Mouse (Mus musculus): Measurements from ENCODE around the gene Slc38a10.
A peak's percentile ranks its signal among the peaks of the same experiment; 100 is the strongest.

Slc38a10 gene

GRCm38 (mm10) chr11:120136796-120137624 lies 14.1 kb downstream of the Slc38a10 start:
- no peak for DNase-seq

GRCm38 (mm10) chr11:120136195-120136594 lies 15.0 kb downstream of the Slc38a10 start:
- no peak for DNase-seq

- DNase-seq, result no peak
Measured at GRCm38 (mm10) chr11:120134847-120135530, 16.2 kb downstream of the Slc38a10 start.

GRCm38 (mm10) chr11:120134148-120134547 lies 17.0 kb downstream of the Slc38a10 start:
- DNase-seq, result no peak

- DNase-seq, result no peak
Measured at GRCm38 (mm10) chr11:120129281-120129680, 21.9 kb downstream of the Slc38a10 start.

GRCm38 (mm10) chr11:120126845-120127244 lies 24.3 kb downstream of the Slc38a10 start:
- DNase-seq, result no peak

- DNase-seq, result no peak
Measured at GRCm38 (mm10) chr11:120122126-120122525, 29.0 kb downstream of the Slc38a10 start.

GRCm38 (mm10) chr11:120120642-120121420 lies 30.3 kb downstream of the Slc38a10 start:
- peak; percentile 73 for DNase-seq

- DNase-seq, result no peak
Measured at GRCm38 (mm10) chr11:120119936-120120541, 31.1 kb downstream of the Slc38a10 start.

- no peak for DNase-seq
Measured at GRCm38 (mm10) chr11:120119108-120119507, 32.0 kb downstream of the Slc38a10 start.

- DNase-seq, result no peak
Measured at GRCm38 (mm10) chr11:120117626-120118025, 33.5 kb downstream of the Slc38a10 start.

GRCm38 (mm10) chr11:120114488-120115215 lies 36.5 kb downstream of the Slc38a10 start:
- peak; percentile 74 for DNase-seq

GRCm38 (mm10) chr11:120112136-120112535 lies 39.0 kb downstream of the Slc38a10 start:
- DNase-seq, result no peak

GRCm38 (mm10) chr11:120111033-120111432 lies 40.1 kb downstream of the Slc38a10 start:
- DNase-seq, result peak; percentile 82

GRCm38 (mm10) chr11:120110554-120110953 lies 40.6 kb downstream of the Slc38a10 start:
- peak; percentile 22 for DNase-seq

GRCm38 (mm10) chr11:120109558-120110210 lies 41.5 kb downstream of the Slc38a10 start:
- no peak for DNase-seq

GRCm38 (mm10) chr11:120107796-120108195 lies 43.4 kb downstream of the Slc38a10 start:
- no peak for DNase-seq

- no peak for DNase-seq
Measured at GRCm38 (mm10) chr11:120107026-120107425, 44.1 kb downstream of the Slc38a10 start.

GRCm38 (mm10) chr11:120103431-120103997 lies 47.6 kb downstream of the Slc38a10 start:
- no peak for DNase-seq

- DNase-seq, result peak; percentile 79
Measured at GRCm38 (mm10) chr11:120101036-120101435, 50.1 kb downstream of the Slc38a10 start.

Data from embryo, embryonic 11 days (tissue).